Mouse (Mus musculus): ENCODE measurements around the gene Ndufb2. TPM values are rescaled to one million over a fixed set of nuclear protein-coding genes. Genes with fewer than 3 reads are reported as not detected.
A peak's percentile ranks its signal among the peaks of the same experiment; 100 is the strongest.

Ndufb2 gene
- polyA plus RNA-seq, 3 experiments from 2014 or later, result 56.1 to 98.5 (median 65.6) TPM

- ATAC-seq, result no peak
These were observed 11.8 kb upstream of the Ndufb2 start for GRCm38 (mm10) chr6:39580558-39580957.

GRCm38 (mm10) chr6:39581087-39581784 lies 11.1 kb upstream of the Ndufb2 start:
- ATAC-seq, result no peak

- no peak for ATAC-seq
These were observed 6.9 kb upstream of the Ndufb2 start, which contains the start of gene Gm42420 for GRCm38 (mm10) chr6:39585517-39585916. Gm42420 (plus strand) TSS chr6:39585753.

GRCm38 (mm10) chr6:39591481-39591880 lies 893 bp upstream of the Ndufb2 start:
- no peak for ATAC-seq

GRCm38 (mm10) chr6:39600851-39601250 lies 8.5 kb downstream of the Ndufb2 start:
- no peak for ATAC-seq

GRCm38 (mm10) chr6:39601828-39602227 lies 9.5 kb downstream of the Ndufb2 start:
- ATAC-seq, result no peak

GRCm38 (mm10) chr6:39604565-39604964 lies 12.2 kb downstream of the Ndufb2 start:
- ATAC-seq, result no peak

- no peak for ATAC-seq
These were observed 13.7 kb downstream of the Ndufb2 start for GRCm38 (mm10) chr6:39606056-39606455.

- ATAC-seq, result peak; percentile 77
These were observed 14.5 kb downstream of the Ndufb2 start for GRCm38 (mm10) chr6:39606862-39607261.

- no peak for ATAC-seq
These were observed 15.0 kb downstream of the Ndufb2 start for GRCm38 (mm10) chr6:39607365-39607764.

- no peak for ATAC-seq
These were observed 17.8 kb downstream of the Ndufb2 start for GRCm38 (mm10) chr6:39610207-39610606.

GRCm38 (mm10) chr6:39611296-39611695 lies 18.9 kb downstream of the Ndufb2 start:
- no peak for ATAC-seq

Other genes starting within 250 kb of the Ndufb2 start
- gene Slc37a3, start 214.9 kb upstream of the Ndufb2 start, polyA plus RNA-seq (2017; shearing (Covaris generic)), result 10 to 100 TPM; 31.0 to 41.8 (median 32.2) TPM
- 10 to 100 TPM; 60.3 to 92.4 (median 72.6) TPM for gene Rab19, start 211.4 kb upstream of the Ndufb2 start, polyA plus RNA-seq (2017; shearing (Covaris generic))
- 10 to 100 TPM; 57.0 to 70.0 (median 62.5) TPM for gene Mkrn1, start 172.1 kb upstream of the Ndufb2 start, polyA plus RNA-seq (2017; shearing (Covaris generic))
- under 1 TPM in 1 of 3 experiments, not detected in 2; 0.42 TPM for gene Dennd2a, start 34.7 kb upstream of the Ndufb2 start, polyA plus RNA-seq (2017; shearing (Covaris generic))
- gene Adck2, start 18.7 kb upstream of the Ndufb2 start, polyA plus RNA-seq (2017; shearing (Covaris generic)), result 10 to 100 TPM; 23.2 to 43.1 (median 30.5) TPM
- gene Gm42420, start 6.8 kb upstream of the Ndufb2 start, polyA plus RNA-seq (2017; shearing (Covaris generic)), result not detected
- 10 to 100 TPM; 11.2 to 18.8 (median 18.2) TPM for gene Braf, start 132.9 kb downstream of the Ndufb2 start, polyA plus RNA-seq (2017; shearing (Covaris generic))
- gene Mrps33, start 218.4 kb downstream of the Ndufb2 start, polyA plus RNA-seq (2017; shearing (Covaris generic)), result 100 to 1,000 TPM; 158 to 249 (median 247) TPM

Data from inflammation-experienced regulatory T-cells, adult 6 months (primary cell).